Mouse (Mus musculus): ENCODE results near the gene Gramd4. TPM values are rescaled to one million over a fixed set of nuclear protein-coding genes. Genes with fewer than 3 reads are reported as not detected.

The Gramd4 gene
- polyA plus RNA-seq, 1 experiment: 25.1 TPM

DNA sequence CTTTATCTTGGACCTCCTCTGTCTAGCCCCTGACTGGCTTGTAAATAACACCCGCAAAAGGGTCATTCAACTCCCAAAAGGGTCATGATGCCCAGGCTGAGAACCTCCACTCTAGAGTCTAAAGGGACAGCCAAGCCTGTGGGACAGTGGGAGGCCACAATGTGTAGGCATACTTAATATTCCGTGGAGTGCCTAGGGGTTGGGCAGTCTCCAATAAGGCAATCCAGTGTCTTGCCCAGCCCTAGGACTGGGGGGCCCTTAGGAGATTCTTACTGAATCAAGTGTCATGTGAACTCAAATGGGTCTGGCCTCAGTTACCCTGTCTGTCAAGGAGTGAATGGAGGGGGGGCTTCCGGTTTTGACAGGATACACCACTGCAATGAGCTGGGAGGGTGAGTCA is 71.5 kb downstream of the Gramd4 start:
- Histone ChIP-seq H3K4me3 (ENCODE audit: low read depth, low read length) (no peak overlapping the region), H3K36me3 (ENCODE audit: control insufficient read depth, insufficient read depth, low read length) (peaks cover 66% of the 10 kb centered on the region), H3K4me1 (ENCODE audit: control insufficient read depth, insufficient read depth, insufficient read length, low read length) (no peaks in the 10 kb centered on the region), H3K27ac (ENCODE audit: insufficient read depth, low read depth, low read length) (no peak overlapping the region), H3K27me3 (ENCODE audit: control insufficient read depth, insufficient read depth, low read length) (no peaks in the 10 kb centered on the region)
- WGBS: 81% methylated on average over 3 of the region's 3 CpGs
- TF ChIP-seq CTCF (IDR thresholded peaks at IDR 0.05; ENCODE audit: extremely low read depth, insufficient read length, insufficient replicate concordance, low read depth, low read length): no peak
- no peak for TF ChIP-seq POLR2A (IDR thresholded peaks at IDR 0.05; ENCODE audit: low read depth, low read length)

DNA sequence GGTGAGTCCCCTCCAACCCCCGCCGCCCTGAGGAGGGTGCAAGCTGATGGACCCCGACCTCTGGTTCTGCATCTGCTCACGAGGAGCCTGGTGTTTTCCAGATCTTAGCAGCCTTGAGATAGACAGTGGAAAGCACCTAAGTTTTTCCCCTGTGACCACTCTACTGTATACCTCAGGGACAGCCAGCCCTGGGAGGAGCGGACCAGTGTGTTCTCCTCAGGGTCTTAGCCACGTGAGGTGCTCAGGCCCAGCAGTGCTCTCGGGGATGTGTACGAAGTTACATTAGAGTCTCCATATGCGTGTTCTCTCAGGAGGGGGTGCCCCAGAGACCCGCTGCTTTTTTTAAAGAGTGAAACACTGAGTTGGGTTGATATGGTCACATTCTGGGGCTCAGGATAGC is 73.2 kb downstream of the Gramd4 start:
- Histone ChIP-seq H3K27me3 (ENCODE audit: control insufficient read depth, insufficient read depth, low read length) (no peaks in the 10 kb centered on the region), H3K4me3 (ENCODE audit: low read depth, low read length) (no peak overlapping the region), H3K27ac (ENCODE audit: insufficient read depth, low read depth, low read length) (no peak overlapping the region), H3K36me3 (ENCODE audit: control insufficient read depth, insufficient read depth, low read length) (peaks cover 61% of the 10 kb centered on the region), H3K4me1 (ENCODE audit: control insufficient read depth, insufficient read depth, insufficient read length, low read length) (no peaks in the 10 kb centered on the region)
- 94% methylated on average over 10 of the region's 10 CpGs for WGBS
- TF ChIP-seq CTCF (IDR thresholded peaks at IDR 0.05; ENCODE audit: extremely low read depth, insufficient read length, insufficient replicate concordance, low read depth, low read length): no peak
- no peak for TF ChIP-seq POLR2A (IDR thresholded peaks at IDR 0.05; ENCODE audit: low read depth, low read length)

DNA sequence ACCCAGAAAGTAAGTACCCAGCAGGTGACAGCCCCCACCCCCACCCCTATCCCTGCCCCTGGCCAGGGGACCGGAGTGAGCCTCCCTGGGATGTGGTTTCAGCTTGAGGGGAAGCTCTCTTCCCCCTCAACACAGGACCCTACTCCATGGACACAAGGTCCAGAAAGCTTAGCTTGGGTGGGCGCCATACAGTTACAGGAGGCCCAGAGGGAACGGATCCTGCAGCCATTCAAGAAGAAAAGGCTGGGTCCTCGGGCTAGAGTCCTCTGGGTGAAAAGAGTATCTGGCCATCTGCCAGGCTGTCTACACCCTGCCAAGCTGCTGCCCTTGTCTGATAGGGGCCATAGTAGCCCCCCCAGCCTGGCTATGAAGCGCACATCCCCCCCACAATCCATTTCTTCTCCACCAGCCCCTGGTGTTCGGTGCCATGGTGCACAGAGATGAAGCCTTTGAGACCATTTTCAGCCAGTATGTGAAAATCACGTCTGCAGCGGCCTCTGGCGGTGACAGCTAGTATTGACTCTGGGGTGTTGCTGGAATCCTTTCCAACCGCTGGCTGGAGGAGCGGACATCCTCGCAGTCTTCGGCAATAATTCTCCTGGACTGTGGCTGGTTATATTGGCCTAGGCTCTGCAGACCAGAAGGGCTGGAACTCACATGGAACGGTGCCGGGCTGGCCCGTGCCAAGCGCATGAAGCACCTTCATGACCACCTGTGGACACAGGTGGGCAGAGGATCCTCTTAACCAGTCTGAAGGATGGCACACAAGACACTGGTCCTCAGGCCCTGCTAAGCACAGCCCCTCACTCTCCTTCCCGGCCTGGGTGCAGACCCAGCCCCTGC is 77.7 kb downstream of the Gramd4 start:
- WGBS: 40% methylated on average over 18 of the region's 18 CpGs
- no peak overlapping the region for H3K27ac ChIP-seq (ENCODE audit: insufficient read depth, low read depth, low read length)
- H3K4me3 ChIP-seq (ENCODE audit: low read depth, low read length): no peak overlapping the region
- peaks cover 35% of the 10 kb centered on the region for H3K36me3 ChIP-seq (ENCODE audit: control insufficient read depth, insufficient read depth, low read length)
- no peaks in the 10 kb centered on the region for H3K27me3 ChIP-seq (ENCODE audit: control insufficient read depth, insufficient read depth, low read length)
- no peaks in the 10 kb centered on the region for H3K4me1 ChIP-seq (ENCODE audit: control insufficient read depth, insufficient read depth, insufficient read length, low read length)
- TF ChIP-seq CTCF (IDR thresholded peaks at IDR 0.05; ENCODE audit: extremely low read depth, insufficient read length, insufficient replicate concordance, low read depth, low read length) (peak; percentile 92; the same call in 1 of the 2 replicates), POLR2A (IDR thresholded peaks at IDR 0.05; ENCODE audit: low read depth, low read length) (no peak)

DNA sequence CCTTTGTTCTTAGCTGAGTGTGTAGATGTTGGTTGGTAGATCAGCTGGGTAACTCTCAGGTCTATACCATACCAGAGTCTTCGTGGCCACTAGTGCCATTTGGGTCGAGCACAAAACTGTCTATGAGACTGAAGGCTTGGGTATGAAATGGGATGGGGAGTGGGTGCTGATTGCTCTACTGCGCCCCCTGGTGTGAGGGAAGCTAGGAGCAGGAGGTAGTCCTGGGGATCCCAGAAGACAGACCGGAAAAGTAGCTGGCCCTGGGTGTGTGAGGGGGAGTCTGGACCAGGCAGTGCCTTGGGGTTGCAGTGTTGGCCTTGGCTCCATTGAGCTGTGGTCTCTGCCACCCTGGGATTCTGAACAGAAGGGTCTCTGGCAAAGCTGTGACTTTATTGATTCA is 80.1 kb downstream of the Gramd4 start:
- 50% methylated on average over 4 of the region's 4 CpGs for WGBS
- TF ChIP-seq POLR2A (IDR thresholded peaks at IDR 0.05; ENCODE audit: low read depth, low read length): no peak
- TF ChIP-seq CTCF (IDR thresholded peaks at IDR 0.05; ENCODE audit: extremely low read depth, insufficient read length, insufficient replicate concordance, low read depth, low read length): peak; percentile 62; the same call in 1 of the 2 replicates
- Histone ChIP-seq H3K27me3 (ENCODE audit: control insufficient read depth, insufficient read depth, low read length) (no peaks in the 10 kb centered on the region), H3K36me3 (ENCODE audit: control insufficient read depth, insufficient read depth, low read length) (peaks cover 44% of the 10 kb centered on the region), H3K4me3 (ENCODE audit: low read depth, low read length) (no peak overlapping the region), H3K4me1 (ENCODE audit: control insufficient read depth, insufficient read depth, insufficient read length, low read length) (no peaks in the 10 kb centered on the region), H3K27ac (ENCODE audit: insufficient read depth, low read depth, low read length) (no peak overlapping the region)

DNA sequence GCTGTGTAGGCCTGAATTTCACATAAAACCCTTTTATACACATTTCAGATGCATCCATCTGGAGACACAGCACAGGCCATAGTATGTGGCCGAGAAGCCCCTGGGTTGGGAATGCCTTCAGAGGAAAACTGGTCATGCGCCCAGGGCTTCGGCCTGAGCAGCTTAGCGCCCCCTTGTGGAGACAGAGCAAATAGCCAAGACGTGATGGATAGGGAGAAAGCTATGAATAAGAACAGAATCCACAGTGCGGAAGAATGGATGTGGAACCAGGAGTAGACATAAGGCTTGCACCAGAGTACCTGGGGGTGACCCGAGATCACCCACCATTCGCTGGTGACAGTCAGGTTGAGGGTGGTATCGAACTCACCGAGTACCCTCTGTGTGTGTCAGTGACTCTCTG is 82.8 kb downstream of the Gramd4 start:
- H3K27me3 ChIP-seq (ENCODE audit: control insufficient read depth, insufficient read depth, low read length): no peaks in the 10 kb centered on the region
- peaks cover 54% of the 10 kb centered on the region for H3K36me3 ChIP-seq (ENCODE audit: control insufficient read depth, insufficient read depth, low read length)
- H3K27ac ChIP-seq (ENCODE audit: insufficient read depth, low read depth, low read length): no peak overlapping the region
- no peak overlapping the region for H3K4me3 ChIP-seq (ENCODE audit: low read depth, low read length)
- 43% methylated on average over 10 of the region's 10 CpGs for WGBS
- TF ChIP-seq CTCF (IDR thresholded peaks at IDR 0.05; ENCODE audit: extremely low read depth, insufficient read length, insufficient replicate concordance, low read depth, low read length): peak; percentile 82; the same call in 1 of the 2 replicates
- TF ChIP-seq POLR2A (IDR thresholded peaks at IDR 0.05; ENCODE audit: low read depth, low read length): no peak
- H3K4me1 ChIP-seq (ENCODE audit: control insufficient read depth, insufficient read depth, insufficient read length, low read length): no peaks in the 10 kb centered on the region

DNA sequence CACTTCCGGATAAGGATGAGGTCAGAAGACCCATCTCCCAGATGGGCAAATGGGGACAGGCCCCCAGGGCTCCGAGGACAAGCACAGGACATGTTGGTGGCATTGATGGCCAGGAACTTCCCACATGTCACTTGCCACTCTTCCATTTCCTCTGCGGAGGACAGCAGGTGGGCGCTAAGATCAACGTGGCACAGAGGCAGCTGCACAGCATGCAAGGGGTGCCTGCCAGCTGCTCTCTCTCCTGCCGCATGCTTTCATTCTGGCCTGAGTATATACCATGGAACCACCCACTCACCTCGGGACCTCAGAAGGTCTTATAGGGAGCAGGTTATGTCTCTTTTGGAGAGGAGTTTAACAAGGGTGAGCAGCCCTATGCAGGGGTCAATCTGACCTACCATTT is 87.1 kb downstream of the Gramd4 start:
- Histone ChIP-seq H3K4me1 (ENCODE audit: control insufficient read depth, insufficient read depth, insufficient read length, low read length) (no peaks in the 10 kb centered on the region), H3K36me3 (ENCODE audit: control insufficient read depth, insufficient read depth, low read length) (peaks cover 74% of the 10 kb centered on the region), H3K4me3 (ENCODE audit: low read depth, low read length) (no peak overlapping the region), H3K27me3 (ENCODE audit: control insufficient read depth, insufficient read depth, low read length) (no peaks in the 10 kb centered on the region), H3K27ac (ENCODE audit: insufficient read depth, low read depth, low read length) (no peak overlapping the region)
- 85% methylated on average over 7 of the region's 7 CpGs for WGBS
- TF ChIP-seq CTCF (IDR thresholded peaks at IDR 0.05; ENCODE audit: extremely low read depth, insufficient read length, insufficient replicate concordance, low read depth, low read length): no peak
- TF ChIP-seq POLR2A (IDR thresholded peaks at IDR 0.05; ENCODE audit: low read depth, low read length): no peak

DNA sequence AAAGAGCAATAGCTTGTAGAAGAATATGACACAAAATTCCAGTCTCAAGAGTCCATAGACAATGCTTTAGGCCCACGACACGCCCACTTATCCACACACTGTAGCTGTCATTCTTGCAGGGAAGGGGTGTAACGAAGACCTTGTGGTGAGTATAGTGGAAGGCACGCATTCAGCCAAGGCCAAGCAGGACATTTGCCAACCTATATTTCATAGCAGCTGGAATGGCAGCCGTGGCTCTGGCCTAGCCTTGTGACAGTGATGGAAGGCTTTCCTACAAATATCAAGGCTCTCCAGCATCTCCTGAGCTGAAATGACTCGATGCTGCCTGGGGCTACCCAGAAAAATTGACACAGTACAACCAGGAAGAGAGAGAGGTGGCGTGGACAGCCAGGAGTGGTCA is 87.6 kb downstream of the Gramd4 start:
- Histone ChIP-seq H3K4me1 (ENCODE audit: control insufficient read depth, insufficient read depth, insufficient read length, low read length) (no peaks in the 10 kb centered on the region), H3K27ac (ENCODE audit: insufficient read depth, low read depth, low read length) (no peak overlapping the region), H3K4me3 (ENCODE audit: low read depth, low read length) (no peak overlapping the region), H3K36me3 (ENCODE audit: control insufficient read depth, insufficient read depth, low read length) (peaks cover 75% of the 10 kb centered on the region), H3K27me3 (ENCODE audit: control insufficient read depth, insufficient read depth, low read length) (no peaks in the 10 kb centered on the region)
- no peak for TF ChIP-seq CTCF (IDR thresholded peaks at IDR 0.05; ENCODE audit: extremely low read depth, insufficient read length, insufficient replicate concordance, low read depth, low read length)
- TF ChIP-seq POLR2A (IDR thresholded peaks at IDR 0.05; ENCODE audit: low read depth, low read length): no peak
- WGBS: 81% methylated on average over 7 of the region's 7 CpGs

Data from small intestine, adult 2 months (tissue).